Mouse (Mus musculus) Muller cell, postnatal 12 days (primary cell): ENCODE measurements around the gene Nkain4.

Experiments
- DNase-seq: peaks from one replicate; pipeline ENCODE4 v3.0.0-alpha.2; 2015; ENCODE audit errors: inconsistent ontology term

Nkain4 gene

DNA sequence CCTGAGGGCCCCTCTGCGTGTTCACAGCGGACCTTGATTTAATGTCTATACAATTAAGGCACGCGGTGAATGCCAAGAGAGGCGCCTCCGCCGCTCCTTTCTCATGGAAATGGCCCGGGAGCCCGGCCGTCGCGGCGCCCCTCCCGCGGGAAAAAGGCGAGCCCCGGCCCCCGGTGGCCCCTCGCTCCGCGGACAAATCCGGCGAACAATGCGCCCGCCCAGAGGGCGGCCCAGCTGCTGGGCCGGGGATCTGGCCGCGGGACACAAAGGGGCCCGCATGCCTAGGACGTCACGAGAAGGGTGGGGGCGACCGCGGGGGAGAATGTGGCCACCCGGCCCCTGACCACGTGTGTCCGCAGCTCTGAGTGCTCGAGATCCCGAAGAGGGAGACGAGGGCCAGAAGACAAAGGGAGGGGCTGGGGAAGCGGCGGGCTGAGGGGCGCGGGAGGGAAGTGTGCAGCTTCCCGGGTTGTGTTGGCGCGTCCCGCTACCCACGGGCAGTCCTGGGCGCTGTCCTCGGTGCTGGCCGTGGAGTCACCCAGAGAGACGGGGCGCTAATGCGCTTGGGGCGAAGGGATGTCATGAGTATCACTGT is 60.4 kb downstream of the Nkain4 start:
- DNase-seq: peak; percentile 69

DNA sequence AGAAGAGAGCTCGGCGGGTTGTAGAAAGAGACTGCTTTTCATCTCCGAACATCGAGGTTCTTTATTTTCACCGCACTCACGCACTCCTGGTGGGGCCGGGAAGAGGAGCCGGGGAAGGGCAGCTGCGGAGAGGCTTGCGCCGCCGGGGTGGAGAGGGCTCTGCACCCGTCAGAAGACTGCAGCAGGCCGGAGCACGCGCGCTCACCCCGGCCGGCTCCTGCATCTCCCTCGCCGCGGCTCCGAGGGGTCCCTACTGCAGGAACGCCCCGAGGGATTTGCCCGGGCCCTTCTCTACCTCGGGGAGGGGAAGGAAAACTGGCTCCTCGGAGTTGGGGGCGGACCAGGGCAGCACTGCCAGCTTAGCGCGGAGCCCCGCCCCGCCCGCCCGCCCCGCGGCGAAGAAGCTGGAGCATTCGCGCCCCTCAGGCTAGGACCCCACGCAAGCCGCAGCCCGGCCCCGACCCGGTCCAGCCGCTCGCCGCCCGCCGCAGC is 60.9 kb downstream of the Nkain4 start:
- DNase-seq: peak; percentile 24

DNA sequence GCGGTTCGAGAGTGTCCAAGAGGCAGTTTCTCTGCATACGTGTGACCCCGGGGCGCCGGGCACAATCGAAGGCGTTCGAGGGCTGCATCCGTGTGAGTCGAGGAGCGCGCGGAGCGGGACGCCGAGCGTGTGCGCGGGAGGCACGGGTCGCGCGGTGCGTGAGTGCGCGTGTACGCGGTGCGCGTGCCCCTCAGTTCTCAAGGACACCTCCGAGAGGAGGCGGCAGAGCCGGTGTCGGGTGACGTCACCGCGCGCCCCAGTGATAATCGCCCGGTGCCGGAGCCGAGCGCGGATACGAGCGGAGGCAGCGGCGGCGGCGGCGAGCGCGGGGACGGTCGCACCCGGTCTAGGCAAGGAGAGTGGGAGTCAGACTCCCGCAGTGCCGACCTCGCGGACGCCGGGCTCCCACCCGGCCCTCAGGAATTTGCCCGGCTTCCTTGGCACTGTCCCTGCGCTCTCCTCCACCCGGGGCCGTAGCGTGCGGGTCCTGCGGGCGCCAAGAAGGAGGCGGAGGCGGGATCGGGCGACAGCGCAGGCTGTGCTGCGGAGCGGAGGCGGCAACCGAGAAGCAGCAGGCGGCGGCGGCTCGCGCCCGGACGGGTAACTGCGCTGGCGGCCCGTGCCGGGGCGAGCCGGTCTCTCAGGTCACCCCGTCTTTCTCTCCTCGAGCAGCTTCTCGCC is 61.5 kb downstream of the Nkain4 start:
- peak; percentile 35 for DNase-seq

DNA sequence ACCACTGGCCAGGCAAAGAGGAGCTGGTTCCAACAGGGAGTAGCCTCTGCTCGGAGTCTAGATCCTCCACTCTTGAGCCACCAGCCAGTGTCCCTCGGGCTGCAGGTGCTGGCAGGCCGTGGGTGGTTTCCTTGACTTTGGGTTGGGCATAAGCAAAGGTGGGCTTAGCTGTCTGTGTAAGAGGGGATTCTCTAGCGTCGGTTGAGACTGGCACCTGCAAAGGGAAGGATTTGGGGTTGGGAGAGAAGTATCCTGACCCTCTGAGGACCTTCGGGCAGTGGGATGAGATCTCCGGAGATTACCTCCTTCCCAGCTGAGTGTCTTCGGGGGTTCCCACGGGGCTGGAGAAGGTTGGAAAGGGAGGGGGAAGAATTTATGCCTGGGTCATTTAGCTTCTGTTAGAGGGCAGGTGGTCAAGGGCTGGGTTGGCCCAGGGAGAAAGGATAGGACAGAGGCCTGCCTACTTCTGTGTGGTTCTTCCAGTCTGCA is 62.6 kb downstream of the Nkain4 start:
- DNase-seq: no peak

DNA sequence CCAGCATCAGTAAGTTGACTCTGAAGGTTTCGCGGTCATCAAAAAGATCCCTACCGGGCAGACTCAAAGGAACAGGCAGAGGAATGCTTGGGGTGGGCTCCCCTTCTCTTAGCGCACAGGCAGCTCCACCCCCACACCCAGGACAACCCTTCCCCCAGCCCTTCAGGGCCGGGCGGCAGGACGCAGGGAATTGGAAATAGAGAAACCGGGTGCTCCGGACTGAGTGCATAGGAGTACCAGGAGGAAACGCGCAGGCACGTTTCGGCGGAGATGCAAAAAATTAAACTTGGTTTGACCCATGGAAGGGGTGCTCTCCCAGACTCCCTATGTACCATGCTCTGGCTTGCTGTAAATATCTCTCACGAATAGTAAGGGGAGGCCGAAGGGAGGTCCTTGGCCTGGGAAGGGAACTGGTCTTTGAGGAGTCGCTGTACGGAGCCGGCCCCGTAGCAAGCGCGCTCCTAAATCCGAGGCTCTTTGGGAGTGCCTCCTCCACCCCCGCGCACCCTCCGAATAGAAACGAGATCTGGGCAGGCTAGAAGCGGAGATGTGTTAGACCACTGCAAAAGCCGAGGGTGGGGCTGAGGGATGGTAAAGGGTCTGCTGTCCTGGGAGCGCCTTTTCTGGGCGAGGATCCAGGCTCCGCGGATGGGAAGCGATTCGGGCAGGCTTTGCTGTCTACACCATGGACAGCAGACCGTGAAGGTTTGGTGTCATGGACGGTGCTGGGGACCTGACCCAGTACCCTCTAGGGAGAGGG is 63.2 kb downstream of the Nkain4 start:
- DNase-seq: no peak

DNA sequence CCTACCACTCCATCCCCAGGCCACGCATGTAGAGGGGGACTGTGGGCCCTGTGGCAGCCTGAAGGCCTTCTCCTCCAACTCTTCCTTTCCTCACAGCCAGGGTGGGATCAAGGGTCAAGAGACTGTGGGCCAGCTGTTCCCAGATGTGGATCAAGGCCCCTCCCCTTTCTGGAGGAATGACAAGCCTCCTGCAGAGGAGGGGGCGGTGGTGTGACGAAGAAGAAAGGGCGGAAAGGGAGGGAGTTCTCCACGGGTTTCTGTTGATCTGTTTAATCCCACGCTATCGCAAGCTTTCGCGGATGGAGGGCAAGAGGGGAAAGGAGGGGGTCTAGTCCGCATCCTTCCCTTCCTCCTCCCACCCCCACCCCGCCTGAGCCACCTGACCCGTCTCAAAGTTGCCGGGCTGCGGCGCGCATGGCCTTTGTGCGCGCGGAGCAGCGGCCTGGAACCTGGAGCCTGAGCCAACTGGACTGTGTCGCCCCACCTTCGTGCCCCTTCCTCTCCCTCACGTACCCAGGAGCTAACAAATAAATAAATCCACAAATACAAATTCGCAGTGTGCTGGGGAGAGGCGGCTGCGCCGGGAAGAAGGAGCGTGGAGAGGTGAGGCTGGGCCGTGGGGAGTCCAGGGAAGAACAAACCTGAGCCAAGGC is 64.0 kb downstream of the Nkain4 start:
- no peak for DNase-seq

DNA sequence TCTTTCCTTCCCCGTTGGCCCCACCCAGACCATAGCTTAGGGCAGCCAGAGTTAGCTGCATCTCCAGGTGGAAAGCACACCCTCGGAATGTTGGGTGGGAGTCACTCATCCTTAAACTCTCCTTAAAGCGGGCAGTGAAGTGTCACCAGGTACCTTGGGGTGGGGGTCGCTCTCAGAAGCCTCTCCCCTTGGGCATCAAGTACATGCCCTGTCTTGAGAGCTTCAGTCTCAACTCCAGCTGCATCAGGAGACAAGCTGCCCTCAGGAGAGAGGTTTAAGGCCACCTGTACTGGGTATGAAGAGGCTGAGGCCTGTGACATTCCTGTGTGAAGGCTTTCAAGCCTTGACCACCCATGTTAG is 64.6 kb downstream of the Nkain4 start:
- no peak for DNase-seq

DNA sequence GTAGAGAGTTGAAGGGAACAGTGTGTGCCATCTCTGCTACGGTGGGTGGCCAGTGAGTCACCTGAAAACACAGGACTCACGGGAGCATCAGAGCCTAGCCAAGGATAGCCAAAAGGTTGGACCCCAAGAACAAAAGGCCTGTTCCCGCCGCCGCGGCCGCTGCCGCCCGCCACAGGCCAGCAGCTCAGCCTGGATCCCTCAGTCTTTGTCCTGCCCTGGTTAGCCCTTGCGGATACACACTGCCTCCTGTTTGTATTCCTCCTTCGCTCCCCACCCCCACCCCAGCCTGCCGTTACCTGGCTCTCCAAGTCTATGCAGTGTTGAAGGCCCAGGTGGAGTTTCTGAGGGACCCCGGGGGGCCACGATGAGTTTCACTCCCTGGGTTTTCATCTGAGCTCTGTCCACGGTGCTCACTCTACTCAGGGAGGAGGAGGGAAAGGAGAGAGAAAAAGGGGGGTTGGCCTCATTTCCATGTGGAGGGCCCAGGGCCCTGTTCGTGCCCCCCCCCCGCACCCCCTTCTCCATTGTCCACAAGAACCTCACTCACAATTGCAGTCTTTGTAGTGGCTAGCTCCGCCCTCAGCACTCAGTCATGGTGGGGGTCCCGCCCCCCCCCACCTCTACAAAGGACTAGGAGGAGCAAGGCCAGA is 65.1 kb downstream of the Nkain4 start:
- no peak for DNase-seq

DNA sequence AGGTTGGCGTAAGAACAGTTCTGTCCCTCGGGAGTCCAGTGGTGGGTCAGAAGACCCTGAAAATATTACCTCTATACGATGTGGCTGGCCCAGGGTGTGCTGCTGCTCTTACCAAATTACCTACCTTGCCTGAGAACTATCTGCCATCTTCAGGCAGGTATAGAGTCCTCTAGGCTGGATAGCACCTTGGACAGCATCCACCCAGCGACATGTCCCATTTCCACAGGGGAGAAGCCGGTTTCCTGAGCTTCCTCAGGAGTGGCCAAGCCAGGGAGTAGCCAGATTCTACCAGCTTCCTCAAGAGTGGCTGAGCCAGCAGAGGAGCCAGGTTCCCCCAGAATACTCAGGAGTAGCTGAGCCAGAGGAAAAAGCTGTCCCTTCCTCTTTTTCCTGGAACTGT is 69.2 kb downstream of the Nkain4 start:
- DNase-seq: no peak
